Mouse (Mus musculus) forebrain, postnatal 0 days (tissue): ENCODE measurements around the gene Ankrd13a. TPM values are rescaled to one million over a fixed set of nuclear protein-coding genes. Genes with fewer than 3 reads are reported as not detected.
"Not testable (repeated sequence)": the region's sequence is repeated elsewhere in the genome, so short reads cannot be mapped to it uniquely, and the experiment has no call there.

Source experiments
- ATAC-seq: fragments of 200-750 bp; cut with Nextera tagmentation; 2 replicates; pipeline ENCODE4 v1.8.0; 2017; ENCODE audit warnings: mild to moderate bottlenecking, moderate library complexity
- DNase-seq: peaks from one replicate; pipeline ENCODE4 v3.0.0-alpha.2; 2015
- H3K27ac ChIP-seq: fragments of 300-500 bp; sonication (generic); 2 replicates; pipeline ENCODE4 v1.5.1; 2014; ENCODE audit warnings: low read depth, mild to moderate bottlenecking, antibody characterized with exemption, low read length, moderate library complexity, mixed read lengths
- H3K27me3 ChIP-seq: fragments of 300-500 bp; sonication (generic); 2 replicates; pipeline ENCODE4 v1.6.1; 2014; ENCODE audit warnings: mild to moderate bottlenecking, low read length, mixed read lengths; ENCODE audit not compliant: insufficient read depth
- H3K36me3 ChIP-seq: fragments of 300-500 bp; sonication (generic); 2 replicates; pipeline ENCODE4 v1.6.1; 2014; ENCODE audit warnings: mild to moderate bottlenecking, moderate library complexity; ENCODE audit not compliant: insufficient read depth
- H3K4me1 ChIP-seq: fragments of 300-500 bp; sonication (generic); 2 replicates; pipeline ENCODE4 v1.6.1; 2014; ENCODE audit warnings: antibody characterized with exemption; ENCODE audit not compliant: insufficient read depth
- H3K4me2 ChIP-seq: fragments of 300-500 bp; sonication (generic); 2 replicates; pipeline ENCODE4 v1.6.1; 2014; ENCODE audit warnings: low read depth, mild to moderate bottlenecking, moderate library complexity
- H3K4me3 ChIP-seq: fragments of 300-500 bp; sonication (generic); 2 replicates; pipeline ENCODE4 v1.5.1; 2014; ENCODE audit warnings: low read depth, low read length, mixed read lengths
- H3K9ac ChIP-seq: fragments of 300-500 bp; sonication (generic); 2 replicates; pipeline ENCODE4 v1.6.1; 2014; ENCODE audit warnings: mild to moderate bottlenecking
- H3K9me3 ChIP-seq: fragments of 300-500 bp; sonication (generic); 2 replicates; pipeline ENCODE4 v1.6.1; 2016; ENCODE audit warnings: low read length
- CTCF ChIP-seq: sonication (generic); IDR thresholded peaks from 2 replicates; pipeline ENCODE4 v1.5.1; 2016; ENCODE audit warnings: antibody characterized with exemption, control low read depth, low read depth
- WGBS: fragments of 180-500 bp; shearing (Covaris S2); extraction: QIAGEN DNeasy Blood & Tissue Kit; methylation state at CpG from one replicate; pipeline ENCODE4 v1.1.7; 2014; 5-methylcytosine and 5-hydroxymethylcytosine counted together
- polyA plus RNA-seq: library from polyadenylated mRNA; unstranded; fragments of >200 nt; fragmentation: Nextera tagmentation; extraction: Ambion mirVana; gene quantifications from 2 replicates; pipeline ENCODE4 v1.2.1, GENCODE M21; 2015
- total RNA-seq: library from RNA; depleted of rRNA; stranded (reverse); fragments of >200 nt; gene quantifications from 2 replicates; pipeline ENCODE4 v1.2.3, GENCODE M21; 2014

The Ankrd13a gene
- total and polyA plus RNA-seq, 2 experiments from 2014 or later = 20.7 to 44.8 TPM

GRCm38 (mm10) chr5:114825978-114826691, 51.7 kb downstream of the Ankrd13a start:
- DNase-seq (peak; percentile 87), ATAC-seq (peak; percentile 72)
- peak overlapping the region; percentile 45 for H3K4me2 ChIP-seq
- 12% methylated on average over 27 of the region's 27 CpGs for WGBS
- TF ChIP-seq CTCF = peak; percentile 50
- H3K27me3 ChIP-seq = no peaks in the 10 kb centered on the region
- H3K27ac ChIP-seq = peak overlapping the region; percentile 72
- H3K9me3 ChIP-seq = no peaks in the 10 kb centered on the region
- no peaks in the 10 kb centered on the region for H3K36me3 ChIP-seq
- peak overlapping the region; percentile 28; the same call in 1 of the 2 replicates for H3K9ac ChIP-seq
- H3K4me3 ChIP-seq = peak overlapping the region; percentile 22
- no peaks in the 10 kb centered on the region for H3K4me1 ChIP-seq

DNA sequence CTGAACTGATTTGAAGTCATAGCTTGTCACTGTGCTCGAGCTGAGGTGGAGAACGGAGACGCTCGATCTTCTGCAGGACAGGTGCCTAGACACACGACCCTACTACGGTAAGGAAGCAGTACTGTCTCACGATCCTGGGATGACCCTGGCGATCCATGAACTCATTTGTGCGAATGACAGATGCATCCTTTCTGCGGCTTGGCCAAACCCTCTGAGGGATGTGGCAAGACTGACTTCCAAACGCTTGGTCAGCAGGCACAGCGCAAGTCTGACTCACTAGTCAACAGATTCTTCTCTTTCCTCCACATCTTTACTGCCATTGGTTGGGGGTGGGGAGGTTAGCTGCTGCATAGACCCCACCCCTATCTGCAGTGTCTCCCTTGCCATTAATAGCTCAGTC, 53.0 kb downstream of the Ankrd13a start:
- 94% methylated on average over 12 of the region's 12 CpGs for WGBS

GRCm38 (mm10) chr5:114829740-114830139, 55.3 kb downstream of the Ankrd13a start:
- no peaks in the 10 kb centered on the region for H3K4me1 ChIP-seq
- ATAC-seq (no peak), DNase-seq (no peak)
- no peak overlapping the region for H3K9ac ChIP-seq
- H3K27ac ChIP-seq = no peak overlapping the region
- no peak for TF ChIP-seq CTCF
- no peaks in the 10 kb centered on the region for H3K36me3 ChIP-seq
- H3K9me3 ChIP-seq = no peaks in the 10 kb centered on the region
- no peaks in the 10 kb centered on the region for H3K27me3 ChIP-seq
- no peak overlapping the region for H3K4me2 ChIP-seq
- no peak overlapping the region for H3K4me3 ChIP-seq
- 67% methylated on average over 3 of the region's 3 CpGs for WGBS

More for the DNA sequence above, 53.0 kb downstream of the Ankrd13a start:
- Histone ChIP-seq H3K4me1 (no peaks in the 10 kb centered on the region), H3K27ac (no peak overlapping the region), H3K36me3 (no peaks in the 10 kb centered on the region), H3K27me3 (no peaks in the 10 kb centered on the region), H3K4me3 (no peak overlapping the region), H3K9ac (no peak overlapping the region), H3K9me3 (no peaks in the 10 kb centered on the region), H3K4me2 (no peak overlapping the region)
- no peak for ATAC-seq
- no peak for TF ChIP-seq CTCF
- DNase-seq = no peak

DNA sequence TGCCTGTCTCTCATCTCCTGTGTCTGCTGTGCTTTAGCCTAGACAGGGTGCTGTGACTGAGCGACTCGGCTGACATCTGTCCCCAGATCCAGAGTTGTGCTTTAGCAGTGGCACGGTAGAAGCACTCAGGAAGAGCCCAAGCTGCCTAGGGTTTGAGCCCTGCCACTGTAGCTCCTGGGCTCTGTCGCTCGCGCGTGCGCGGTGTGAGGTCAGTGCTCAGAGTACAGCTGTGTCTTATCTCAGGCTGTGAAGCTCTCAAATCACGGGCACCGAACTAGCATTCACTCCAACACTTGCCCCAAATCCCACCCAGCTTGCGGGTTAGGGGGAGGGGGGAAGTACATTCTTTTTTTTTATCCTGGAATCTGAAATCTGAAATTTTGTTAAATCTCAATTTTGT, 62.4 kb downstream of the Ankrd13a start:
- Histone ChIP-seq H3K4me3 (no peak overlapping the region), H3K4me2 (no peak overlapping the region), H3K27ac (no peak overlapping the region), H3K9ac (no peak overlapping the region), H3K27me3 (no peaks in the 10 kb centered on the region), H3K36me3 (no peaks in the 10 kb centered on the region), H3K4me1 (no peaks in the 10 kb centered on the region), H3K9me3 (no peaks in the 10 kb centered on the region)
- DNase-seq (no peak), ATAC-seq (no peak)
- TF ChIP-seq CTCF = no peak
- whole genome bisulfite sequencing = 65% methylated on average over 12 of the region's 12 CpGs

DNA sequence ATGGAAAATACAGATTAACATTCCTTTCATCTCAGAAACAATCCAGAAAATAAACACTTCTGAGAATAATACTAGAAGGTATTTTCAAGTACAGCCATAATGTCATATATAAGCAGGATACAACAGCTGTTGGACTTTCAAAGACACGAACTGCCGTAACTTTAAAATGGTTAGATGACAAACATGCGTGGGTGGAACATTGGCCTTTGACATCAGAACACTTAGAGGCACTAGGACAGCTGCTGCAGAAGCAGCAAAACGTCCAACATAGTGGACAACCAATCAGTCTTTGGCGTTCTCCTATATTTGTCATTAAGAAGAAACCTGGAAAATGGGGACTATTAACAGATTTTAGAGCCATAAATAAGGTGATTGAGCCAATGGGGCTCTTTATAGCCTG, 66.0 kb downstream of the Ankrd13a start:
- not testable (repeated sequence) for H3K4me1 ChIP-seq, ATAC-seq, H3K4me3 ChIP-seq, H3K9ac ChIP-seq, H3K27ac ChIP-seq, H3K9me3 ChIP-seq, DNase-seq, H3K36me3 ChIP-seq, H3K27me3 ChIP-seq, H3K4me2 ChIP-seq
- WGBS = 82% methylated on average over 5 of the region's 5 CpGs

- not testable (repeated sequence) for ATAC-seq, H3K4me2 ChIP-seq, H3K9ac ChIP-seq, H3K4me3 ChIP-seq, H3K9me3 ChIP-seq, H3K4me1 ChIP-seq, H3K27ac ChIP-seq, H3K27me3 ChIP-seq, H3K36me3 ChIP-seq
- DNase-seq = peak; percentile 20
- 43% methylated on average over 3 of the region's 3 CpGs for WGBS
These were observed 67.7 kb downstream of the Ankrd13a start for GRCm38 (mm10) chr5:114842155-114842554.

DNA sequence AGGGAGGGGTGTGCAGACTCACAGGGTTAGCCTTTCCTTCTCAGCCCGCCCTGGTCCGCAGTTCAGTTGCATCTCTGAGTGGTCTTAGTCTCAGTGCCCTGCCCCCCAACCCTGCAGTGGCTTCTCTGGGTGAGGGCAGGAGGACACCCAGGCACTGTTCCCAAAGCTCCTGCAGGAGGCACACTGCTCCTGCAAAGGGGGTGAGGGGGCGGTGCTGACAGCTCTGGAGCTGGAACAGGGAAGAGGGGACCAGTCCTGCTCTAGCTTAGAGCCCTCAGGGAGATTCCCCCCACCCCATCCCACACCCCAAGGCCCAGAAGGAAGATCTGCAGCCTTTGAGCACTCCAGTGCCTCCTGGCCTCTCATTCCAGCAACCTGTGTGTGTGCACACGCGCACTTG, 68.2 kb downstream of the Ankrd13a start:
- no peak for TF ChIP-seq CTCF
- no peak overlapping the region for H3K27ac ChIP-seq
- H3K36me3 ChIP-seq = no peaks in the 10 kb centered on the region
- DNase-seq (no peak), ATAC-seq (no peak)
- H3K4me3 ChIP-seq = no peak overlapping the region
- no peaks in the 10 kb centered on the region for H3K9me3 ChIP-seq
- no peak overlapping the region for H3K9ac ChIP-seq
- no peak overlapping the region for H3K4me2 ChIP-seq
- WGBS = 66% methylated on average over 5 of the region's 5 CpGs
- H3K27me3 ChIP-seq = no peaks in the 10 kb centered on the region
- no peaks in the 10 kb centered on the region for H3K4me1 ChIP-seq

DNA sequence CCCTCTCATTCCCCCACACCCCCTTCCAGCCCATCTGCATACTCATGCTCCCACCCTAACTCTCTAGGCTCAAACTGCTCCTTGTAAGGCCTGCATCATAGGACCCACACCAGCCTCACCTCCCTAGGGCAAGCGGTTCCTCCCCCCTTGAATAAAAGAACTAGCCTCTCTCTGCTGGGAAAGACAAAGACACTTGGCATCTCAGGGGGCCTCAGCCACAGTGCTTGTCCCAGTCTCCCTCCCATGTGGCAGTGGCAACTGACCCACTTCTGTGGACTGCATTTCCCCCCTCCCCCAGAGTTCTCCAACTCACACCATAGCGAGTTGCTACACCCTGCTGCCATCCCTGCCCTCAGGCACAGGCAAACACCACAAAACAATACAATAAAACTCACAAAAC, 69.9 kb downstream of the Ankrd13a start:
- H3K27me3 ChIP-seq, H3K9ac ChIP-seq, H3K36me3 ChIP-seq, H3K4me3 ChIP-seq, ATAC-seq, H3K4me2 ChIP-seq, H3K27ac ChIP-seq, H3K4me1 ChIP-seq, H3K9me3 ChIP-seq, DNase-seq: not testable (repeated sequence)
- 61% methylated on average over 2 of the region's 2 CpGs for WGBS
